Mouse (Mus musculus) stomach, embryonic 14.5 days (tissue): ENCODE data around the gene Alox12. TPM values are rescaled to one million over a fixed set of nuclear protein-coding genes. Genes with fewer than 3 reads are reported as not detected.

Experiments
- ATAC-seq: fragments of 200-750 bp; cut with Nextera tagmentation; 2 replicates; pipeline ENCODE4 v1.8.0; 2017; ENCODE audit warnings: low read depth, moderate TSS enrichment; ENCODE audit not compliant: insufficient number of reproducible peaks, insufficient read depth, low FRiP score
- H3K27ac ChIP-seq: fragments of 300-500 bp; sonication (generic); 2 replicates; pipeline ENCODE4 v1.5.1; 2014; ENCODE audit warnings: mild to moderate bottlenecking, low read length, moderate library complexity, mixed read lengths
- H3K27me3 ChIP-seq: fragments of 300-500 bp; sonication (generic); 2 replicates; pipeline ENCODE4 v1.6.1; 2014; ENCODE audit warnings: low read length, control low read depth, mixed read lengths; ENCODE audit not compliant: control insufficient read depth, insufficient read depth
- H3K36me3 ChIP-seq: fragments of 300-500 bp; sonication (generic); 2 replicates; pipeline ENCODE4 v1.6.1; 2014; ENCODE audit warnings: mild to moderate bottlenecking, control low read depth, low read length, moderate library complexity, mixed read lengths; ENCODE audit not compliant: control insufficient read depth, insufficient read depth
- H3K4me1 ChIP-seq: fragments of 300-500 bp; sonication (generic); 2 replicates; pipeline ENCODE4 v1.6.1; 2014; ENCODE audit warnings: low read length, control low read depth, mixed read lengths; ENCODE audit not compliant: control insufficient read depth, insufficient read depth
- H3K4me2 ChIP-seq: fragments of 300-500 bp; sonication (generic); replicated peaks from 2 replicates; pipeline ENCODE4 v1.6.1; 2014; ENCODE audit warnings: low read depth, low read length, control low read depth
- H3K4me3 ChIP-seq: fragments of 300-500 bp; sonication (generic); 2 replicates; pipeline ENCODE4 v1.5.1; 2014; ENCODE audit warnings: low read depth, low read length, control low read depth
- H3K9ac ChIP-seq: fragments of 300-500 bp; sonication (generic); replicated peaks from 2 replicates; pipeline ENCODE4 v1.6.1; 2014; ENCODE audit warnings: low read depth, mild to moderate bottlenecking, control low read depth, low read length, moderate library complexity, mixed read lengths
- H3K9me3 ChIP-seq: fragments of 300-500 bp; sonication (generic); 2 replicates; pipeline ENCODE4 v1.6.1; 2016; ENCODE audit warnings: low read depth, low read length, control low read depth; ENCODE audit not compliant: control insufficient read depth
- WGBS: fragments of 180-500 bp; shearing (Covaris S2); extraction: QIAGEN DNeasy Blood & Tissue Kit; methylation state at CpG from one replicate; pipeline ENCODE4 v1.1.7; 2014; 5-methylcytosine and 5-hydroxymethylcytosine counted together
- polyA plus RNA-seq: library from polyadenylated mRNA; unstranded; fragments of >200 nt; fragmentation: Nextera tagmentation; extraction: Ambion mirVana; gene quantifications from 2 replicates; pipeline ENCODE4 v1.2.1, GENCODE M21; 2014

The Alox12 gene
- polyA plus RNA-seq, 1 experiment from 2014 or later, result 13.0 TPM

DNA sequence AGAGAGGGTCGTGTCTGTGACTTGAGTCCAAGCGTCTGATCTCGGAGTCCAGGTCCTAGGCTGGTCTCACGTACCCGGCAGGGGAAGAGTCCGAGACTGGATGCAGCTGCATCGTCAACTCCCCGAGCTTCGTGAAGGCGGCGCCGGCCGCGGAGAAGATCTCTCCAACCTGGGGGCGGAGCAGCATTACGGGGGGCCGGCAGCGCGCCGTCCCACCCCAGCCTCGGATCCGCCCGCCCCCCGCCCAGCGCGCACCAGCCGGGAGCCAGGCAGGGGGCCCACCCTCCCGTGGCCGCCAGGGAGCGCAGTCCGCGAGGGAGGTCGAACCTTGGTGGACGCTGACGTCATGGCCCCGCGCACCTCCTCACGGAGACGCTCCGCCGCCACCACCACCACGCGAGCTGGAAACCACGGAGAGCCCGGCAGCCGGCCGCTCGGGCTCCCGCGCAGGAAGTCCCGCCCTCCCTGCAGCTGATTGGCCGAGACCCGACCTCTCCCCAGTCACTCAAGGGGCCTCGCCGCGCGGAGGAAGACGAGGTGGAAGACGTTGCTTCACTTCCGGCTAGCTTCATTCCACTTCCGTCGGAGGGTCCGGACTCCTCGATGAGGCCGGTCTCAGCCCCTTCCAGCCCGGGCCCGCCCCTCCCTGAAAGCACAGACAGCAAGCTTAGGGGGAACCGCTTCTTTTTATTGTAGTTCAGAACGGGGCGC, 17.5 kb downstream of the Alox12 start, which contains the start of gene 0610010K14Rik:
0610010K14Rik (minus strand) TSS at position 458 of the 711 bp plus-strand sequence.
- Histone ChIP-seq H3K36me3 (peaks cover 6% of the 10 kb centered on the region), H3K27ac (peak within 1 kb of the TSS; percentile 94), H3K4me1 (peaks cover 22% of the 10 kb centered on the region), H3K4me3 (peak within 1 kb of the TSS; percentile 64), H3K27me3 (no peaks in the 10 kb centered on the region), H3K9ac (peak within 1 kb of the TSS; percentile 89), H3K9me3 (no peaks in the 10 kb centered on the region), H3K4me2 (peak within 1 kb of the TSS; percentile 96)
- peak; percentile 95 for ATAC-seq
- WGBS, result under 1% methylated on average over 70 of the region's 70 CpGs

DNA sequence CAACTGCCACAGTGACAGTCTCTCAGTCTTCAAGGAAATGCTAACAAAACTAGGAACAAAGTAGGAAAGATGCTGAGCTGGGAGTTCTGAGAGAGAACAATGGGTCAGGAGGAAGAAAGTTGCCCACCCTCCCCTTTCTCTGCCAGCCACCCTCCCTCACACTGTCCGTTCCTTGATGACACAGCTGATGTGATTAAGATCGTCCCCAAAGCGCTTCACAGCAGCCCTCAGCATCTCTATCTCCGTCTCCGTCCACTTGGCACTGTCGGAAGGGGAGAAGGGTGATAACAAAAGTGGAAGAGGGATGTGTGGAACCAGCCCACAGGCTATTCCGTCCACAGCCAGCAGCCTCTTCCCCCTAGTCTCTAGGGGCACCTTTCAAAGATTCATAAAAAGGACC, 18.4 kb downstream of the Alox12 start:
- H3K27me3 ChIP-seq, result no peaks in the 10 kb centered on the region
- 28% methylated on average over 7 of the region's 7 CpGs for WGBS
- peak overlapping the region; percentile 94; the same call in 1 of the 2 replicates for H3K27ac ChIP-seq
- H3K4me1 ChIP-seq, result peaks cover 22% of the 10 kb centered on the region
- H3K4me2 ChIP-seq, result peak overlapping the region; percentile 96
- peak overlapping the region; percentile 89; the same call in 1 of the 2 replicates for H3K9ac ChIP-seq
- H3K9me3 ChIP-seq, result no peaks in the 10 kb centered on the region
- H3K36me3 ChIP-seq, result peaks cover 6% of the 10 kb centered on the region
- no peak for ATAC-seq
- peak overlapping the region; percentile 64 for H3K4me3 ChIP-seq

DNA sequence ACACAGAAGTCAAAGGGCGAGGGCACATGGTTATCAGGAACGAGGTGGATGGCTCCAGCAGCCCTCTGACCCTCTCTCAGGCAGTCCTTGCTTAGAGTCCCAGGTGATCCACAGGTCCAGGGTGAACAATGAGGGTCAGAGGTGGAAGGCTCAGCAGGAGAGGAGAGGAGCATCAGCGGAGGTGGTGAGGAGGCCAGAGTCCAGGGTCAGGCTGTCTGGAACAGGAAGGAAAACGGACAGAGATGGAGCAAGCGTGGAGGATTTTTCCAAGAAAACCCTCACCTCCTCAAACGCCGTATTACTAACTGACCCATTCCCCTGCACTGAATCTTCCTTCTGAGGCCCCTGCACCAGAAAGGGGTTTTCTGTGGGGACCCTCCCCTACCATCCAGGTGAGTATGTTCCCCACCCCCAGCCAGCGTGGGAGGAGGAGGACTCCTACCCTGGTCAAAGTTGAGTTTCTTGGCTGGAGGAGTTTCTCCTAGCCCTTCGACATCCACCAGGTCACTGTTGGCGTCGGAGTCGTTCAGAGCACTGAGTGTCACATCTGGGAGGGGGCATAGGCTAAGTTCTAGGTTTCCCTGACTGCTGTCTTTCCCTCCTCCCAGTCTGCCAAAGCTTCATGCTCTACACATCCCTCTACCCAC, 19.8 kb downstream of the Alox12 start:
- 89% methylated on average over 12 of the region's 12 CpGs for WGBS
- ATAC-seq, result no peak
- peaks cover 19% of the 10 kb centered on the region for H3K4me1 ChIP-seq
- H3K4me3 ChIP-seq, result no peak overlapping the region
- H3K9me3 ChIP-seq, result no peaks in the 10 kb centered on the region
- H3K27ac ChIP-seq, result no peak overlapping the region
- peaks cover 6% of the 10 kb centered on the region for H3K36me3 ChIP-seq
- no peaks in the 10 kb centered on the region for H3K27me3 ChIP-seq
- no peak overlapping the region for H3K4me2 ChIP-seq
- H3K9ac ChIP-seq, result no peak overlapping the region

DNA sequence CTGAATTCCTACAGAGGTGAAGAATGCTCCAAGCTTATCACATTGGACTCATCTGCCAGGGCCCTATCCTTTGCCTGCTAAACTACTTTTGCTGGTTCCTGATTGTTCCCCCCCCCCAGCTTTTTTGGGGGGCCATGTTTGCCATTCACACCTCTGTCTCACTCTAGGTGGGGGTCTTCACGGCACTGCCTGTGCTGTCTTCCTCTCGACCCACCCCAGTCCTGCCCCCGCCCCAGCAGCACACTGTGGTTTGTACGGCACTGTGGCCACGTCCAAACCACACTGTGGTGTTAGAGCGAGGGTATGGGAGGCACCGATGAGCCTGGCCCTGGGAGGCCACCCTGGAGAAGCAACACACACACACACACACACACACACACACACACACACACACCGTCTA, 20.7 kb downstream of the Alox12 start:
- WGBS, result 82% methylated on average over 8 of the region's 8 CpGs

DNA sequence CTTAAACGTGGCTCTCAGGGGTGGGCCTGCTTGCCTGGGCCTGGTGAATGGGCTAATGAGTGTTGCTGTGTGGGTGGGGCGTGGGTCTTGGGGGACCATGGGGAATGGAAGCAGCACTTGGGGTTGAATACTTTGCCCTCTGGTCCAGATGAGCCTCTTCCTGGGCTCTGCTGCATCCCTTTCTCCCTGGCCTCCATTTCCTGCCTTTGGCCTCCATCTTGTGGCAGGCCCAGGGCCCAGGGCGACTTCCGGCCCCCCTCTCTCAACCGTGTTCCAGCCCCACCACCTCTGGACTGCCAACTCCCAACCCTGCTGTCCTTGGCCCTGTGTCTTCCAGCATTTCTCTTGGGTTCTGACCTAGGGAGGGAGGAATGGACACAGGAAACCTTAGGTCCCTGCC, 21.1 kb downstream of the Alox12 start:
- Histone ChIP-seq H3K27me3 (no peaks in the 10 kb centered on the region), H3K4me2 (no peak overlapping the region), H3K4me3 (no peak overlapping the region), H3K9ac (no peak overlapping the region), H3K27ac (no peak overlapping the region), H3K9me3 (no peaks in the 10 kb centered on the region), H3K36me3 (peaks cover 6% of the 10 kb centered on the region), H3K4me1 (peaks cover 17% of the 10 kb centered on the region)
- ATAC-seq, result no peak
- WGBS, result 65% methylated on average over 5 of the region's 5 CpGs

More for the DNA sequence above, 20.7 kb downstream of the Alox12 start:
- Histone ChIP-seq H3K36me3 (peaks cover 6% of the 10 kb centered on the region), H3K27ac (no peak overlapping the region), H3K27me3 (no peaks in the 10 kb centered on the region), H3K9me3 (no peaks in the 10 kb centered on the region), H3K4me3 (no peak overlapping the region), H3K9ac (no peak overlapping the region), H3K4me2 (no peak overlapping the region), H3K4me1 (peaks cover 17% of the 10 kb centered on the region)
- ATAC-seq, result no peak

DNA sequence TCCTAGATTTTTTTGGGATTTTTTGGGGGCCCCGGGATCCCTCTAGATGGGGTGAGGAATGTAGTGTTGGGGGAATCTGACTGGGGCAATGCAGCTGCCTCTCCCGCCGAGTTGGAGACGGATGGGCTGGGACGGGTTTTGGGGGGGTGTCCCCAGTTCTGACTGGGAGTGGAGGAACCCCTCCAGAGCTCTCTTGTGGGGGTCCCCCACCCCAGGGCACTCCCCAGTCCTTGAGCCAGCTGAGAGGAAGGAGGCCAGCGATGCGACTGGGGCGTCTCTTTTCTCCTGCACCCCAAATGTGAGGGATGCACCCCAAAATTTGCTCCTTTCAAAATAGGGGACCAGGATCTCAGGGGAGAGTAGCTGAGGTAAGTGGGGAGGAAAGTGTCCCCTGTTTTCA, 22.1 kb downstream of the Alox12 start:
- Histone ChIP-seq H3K9me3 (no peaks in the 10 kb centered on the region), H3K4me2 (peak overlapping the region; percentile 42), H3K9ac (peak overlapping the region; percentile 22; the same call in 1 of the 2 replicates), H3K27ac (no peak overlapping the region), H3K27me3 (peaks cover 1% of the 10 kb centered on the region; the same call in 1 of the 2 replicates), H3K36me3 (peaks cover 6% of the 10 kb centered on the region), H3K4me3 (peak overlapping the region; percentile 32), H3K4me1 (peaks cover 10% of the 10 kb centered on the region)
- 33% methylated on average over 8 of the region's 8 CpGs for WGBS
- no peak for ATAC-seq

DNA sequence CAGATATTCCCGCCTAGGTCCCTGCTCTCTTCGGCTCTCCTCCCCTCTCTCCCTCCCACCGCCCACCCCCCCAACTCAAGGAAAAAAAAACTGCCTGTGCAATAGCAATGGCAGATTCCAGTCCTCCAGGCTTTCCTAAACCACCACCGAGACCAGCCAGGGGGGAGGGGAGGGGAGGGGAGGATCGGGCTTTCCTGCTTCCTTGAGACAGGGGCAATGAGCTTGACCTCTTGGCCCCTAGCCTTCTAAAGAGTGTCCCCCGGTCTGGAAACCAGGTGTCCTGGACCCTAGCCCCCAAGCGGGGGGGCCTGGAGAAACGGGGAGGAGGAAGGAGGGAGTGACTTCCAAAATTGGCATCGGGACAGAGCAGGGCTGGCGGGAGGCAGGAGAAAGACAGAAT, 22.6 kb downstream of the Alox12 start:
- Histone ChIP-seq H3K27me3 (peaks cover 6% of the 10 kb centered on the region), H3K4me2 (peak overlapping the region; percentile 42), H3K4me1 (peaks cover 10% of the 10 kb centered on the region), H3K27ac (no peak overlapping the region), H3K36me3 (peaks cover 6% of the 10 kb centered on the region), H3K4me3 (peak overlapping the region; percentile 32), H3K9me3 (no peaks in the 10 kb centered on the region), H3K9ac (peak overlapping the region; percentile 22; the same call in 1 of the 2 replicates)
- ATAC-seq, result no peak
- WGBS, result 6% methylated on average over 10 of the region's 10 CpGs

DNA sequence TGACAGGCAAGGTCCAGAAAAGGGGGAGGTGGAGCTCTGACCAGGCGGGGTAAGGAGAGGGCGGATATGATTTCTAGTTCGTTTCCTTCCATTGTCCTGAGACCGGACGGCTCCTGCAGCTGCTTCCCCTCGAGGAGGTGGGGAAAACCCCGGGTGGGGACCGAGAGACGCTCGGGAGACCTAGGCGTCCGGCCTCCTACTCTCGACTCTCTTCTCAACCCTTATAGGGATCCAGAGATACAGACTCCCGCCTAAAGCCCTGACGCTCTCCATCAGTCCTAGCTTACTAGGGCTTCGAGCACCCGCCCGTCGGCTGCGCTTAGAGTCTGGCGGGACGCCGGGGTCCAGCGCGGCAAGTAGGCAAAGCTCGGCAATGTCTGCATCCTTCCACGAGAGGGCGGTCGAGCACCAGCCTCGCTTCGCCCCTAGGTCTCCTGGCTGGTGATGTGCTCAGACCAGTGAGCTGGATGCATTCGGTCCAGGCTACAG, 24.9 kb downstream of the Alox12 start:
- ATAC-seq, result peak; percentile 53
- peaks cover 19% of the 10 kb centered on the region for H3K27me3 ChIP-seq
- peak overlapping the region; percentile 23; the same call in 1 of the 2 replicates for H3K27ac ChIP-seq
- peak overlapping the region; percentile 30 for H3K4me3 ChIP-seq
- no peaks in the 10 kb centered on the region for H3K9me3 ChIP-seq
- 1% methylated on average over 31 of the region's 32 CpGs for WGBS
- H3K4me1 ChIP-seq, result peaks cover 9% of the 10 kb centered on the region; the same call in 1 of the 2 replicates
- no peak overlapping the region for H3K9ac ChIP-seq
- peaks cover under 1% of the 10 kb centered on the region; the same call in 1 of the 2 replicates for H3K36me3 ChIP-seq
- peak overlapping the region; percentile 53 for H3K4me2 ChIP-seq
